Mouse (Mus musculus): ENCODE measurements around the gene Pkdrej. TPM values are rescaled to one million over a fixed set of nuclear protein-coding genes. Genes with fewer than 3 reads are reported as not detected.

Gene Pkdrej
- polyA plus RNA-seq, 1 experiment: not detected

DNA sequence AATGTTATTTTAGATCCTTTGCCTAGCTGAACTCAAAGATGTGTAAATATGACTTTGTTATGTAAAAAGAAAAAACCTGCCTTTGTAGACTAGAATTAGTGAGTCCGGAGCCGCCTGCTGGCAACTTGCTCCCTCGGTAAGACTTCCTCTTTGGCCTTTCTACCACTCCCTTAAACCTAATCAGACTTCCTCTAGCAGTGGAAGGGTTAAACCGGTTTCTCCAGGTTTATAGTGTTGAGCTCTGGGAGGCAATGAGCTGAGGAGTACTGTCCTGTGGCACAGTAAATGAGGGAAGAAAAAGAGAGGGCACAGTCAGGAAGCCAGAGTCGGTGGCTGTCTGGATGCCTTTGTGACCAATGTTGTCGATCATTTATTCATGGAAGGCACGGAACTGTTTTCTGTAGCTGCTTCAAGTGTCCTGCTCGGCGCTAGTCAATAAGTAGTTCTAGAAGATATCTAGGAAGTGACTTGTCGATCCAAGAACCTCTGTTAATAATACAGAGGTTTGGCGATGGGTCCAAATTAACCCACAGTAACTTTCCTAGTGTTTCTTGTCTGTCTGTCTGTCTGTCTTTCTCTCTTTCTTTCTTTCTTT lies 49.3 kb downstream of the Pkdrej start:
- H3K27ac ChIP-seq (ENCODE audit: control insufficient read depth, insufficient read depth, low read depth, low read length, poor library complexity): no peak overlapping the region
- H3K4me3 ChIP-seq (replicated peaks; ENCODE audit: control insufficient read depth, low read depth, low read length): no peak overlapping the region
- 51% methylated on average over 11 of the region's 11 CpGs for WGBS
- TF ChIP-seq POLR2A (IDR thresholded peaks at IDR 0.05; ENCODE audit: borderline replicate concordance, control insufficient read depth, low read depth, low read length) (no peak), CTCF (IDR thresholded peaks at IDR 0.05; ENCODE audit: control insufficient read depth, insufficient read depth, low read length) (no peak)
- no peaks in the 10 kb centered on the region for H3K4me1 ChIP-seq (ENCODE audit: control insufficient read depth, insufficient read depth, low read length)

DNA sequence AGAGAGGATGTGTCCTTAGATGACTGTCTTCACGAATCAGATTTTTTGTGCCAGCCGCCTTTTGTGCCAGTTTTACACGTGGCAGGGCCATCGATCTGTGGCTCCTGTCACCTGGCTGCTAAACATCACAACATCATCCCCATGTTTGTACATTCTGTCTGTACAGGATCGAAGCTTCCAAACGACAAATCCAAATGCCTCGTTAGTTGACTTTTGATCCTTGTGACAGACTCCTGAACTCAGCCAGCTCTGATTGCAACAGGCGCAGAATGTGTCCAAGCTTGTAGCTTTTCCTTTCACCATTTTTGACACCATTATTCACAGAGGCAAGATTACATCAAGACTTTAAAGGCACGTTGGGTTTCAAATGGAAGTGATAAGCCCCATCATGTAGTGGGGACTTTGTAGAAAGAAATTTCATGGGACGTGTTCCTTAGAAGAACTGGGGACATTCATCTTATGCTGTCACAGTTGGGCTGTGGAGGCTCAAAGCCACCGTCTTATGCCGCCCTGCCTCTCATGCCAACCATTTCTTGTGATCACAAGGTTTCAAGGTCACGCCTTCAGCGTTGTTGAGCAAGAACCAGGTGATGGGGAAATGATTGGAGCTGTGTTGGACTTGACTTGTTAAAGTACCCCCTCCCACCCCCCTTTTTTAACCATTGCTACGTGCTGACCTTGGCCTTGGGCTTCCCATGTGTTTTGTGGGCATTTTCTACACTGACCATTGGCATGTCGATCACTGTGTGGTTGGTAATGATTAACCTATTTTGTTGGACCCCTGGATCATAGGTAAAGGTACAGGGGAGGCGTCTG lies 50.0 kb downstream of the Pkdrej start:
- 73% methylated on average over 17 of the region's 17 CpGs for WGBS
- no peak for TF ChIP-seq POLR2A (IDR thresholded peaks at IDR 0.05; ENCODE audit: borderline replicate concordance, control insufficient read depth, low read depth, low read length)
- no peak for TF ChIP-seq CTCF (IDR thresholded peaks at IDR 0.05; ENCODE audit: control insufficient read depth, insufficient read depth, low read length)
- H3K27ac ChIP-seq (ENCODE audit: control insufficient read depth, insufficient read depth, low read depth, low read length, poor library complexity): no peak overlapping the region
- H3K4me3 ChIP-seq (replicated peaks; ENCODE audit: control insufficient read depth, low read depth, low read length): no peak overlapping the region
- no peaks in the 10 kb centered on the region for H3K4me1 ChIP-seq (ENCODE audit: control insufficient read depth, insufficient read depth, low read length)

DNA sequence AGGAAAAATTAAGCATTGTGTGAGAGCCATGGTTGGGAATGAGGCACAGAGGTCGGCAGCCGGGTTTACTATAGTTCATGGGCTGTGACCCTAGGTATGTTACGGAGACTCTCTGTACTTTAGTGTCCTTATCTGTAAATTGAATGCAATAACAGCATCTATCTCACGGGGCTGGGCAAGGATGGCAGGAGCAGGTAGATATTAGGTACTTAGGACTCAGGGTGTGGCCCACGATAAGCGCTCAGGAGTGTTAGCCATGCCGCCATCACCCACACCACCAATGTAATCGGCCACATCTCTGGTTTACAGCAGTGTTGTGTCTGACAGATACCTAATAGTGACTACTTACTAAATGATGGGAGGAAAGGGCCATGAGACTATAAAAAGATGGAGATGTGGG lies 52.5 kb downstream of the Pkdrej start:
- 82% methylated on average over 8 of the region's 8 CpGs for WGBS
- H3K4me3 ChIP-seq (replicated peaks; ENCODE audit: control insufficient read depth, low read depth, low read length): no peak overlapping the region
- H3K4me1 ChIP-seq (ENCODE audit: control insufficient read depth, insufficient read depth, low read length): no peaks in the 10 kb centered on the region; the same call in 1 of the 2 replicates
- H3K27ac ChIP-seq (ENCODE audit: control insufficient read depth, insufficient read depth, low read depth, low read length, poor library complexity): no peak overlapping the region
- TF ChIP-seq CTCF (IDR thresholded peaks at IDR 0.05; ENCODE audit: control insufficient read depth, insufficient read depth, low read length) (no peak), POLR2A (IDR thresholded peaks at IDR 0.05; ENCODE audit: borderline replicate concordance, control insufficient read depth, low read depth, low read length) (no peak)

DNA sequence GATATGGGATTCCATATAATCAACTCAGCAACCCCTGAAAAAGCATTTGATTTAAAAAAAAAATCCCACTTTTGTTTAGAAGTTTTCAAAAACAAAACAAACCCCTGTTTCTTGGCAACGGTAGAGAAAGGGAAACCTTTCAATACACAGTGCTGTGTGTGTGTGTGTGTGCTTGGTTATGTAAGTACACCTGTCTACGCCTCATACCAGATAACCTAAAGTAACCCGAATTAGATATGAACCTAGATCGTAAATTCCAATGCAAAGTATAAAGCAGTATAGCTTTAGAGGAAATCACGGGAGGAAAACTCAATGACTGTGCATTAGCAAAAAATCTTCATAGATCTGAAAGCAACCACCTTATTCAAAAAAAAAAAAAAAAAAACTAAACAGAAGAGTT lies 54.9 kb downstream of the Pkdrej start:
- Histone ChIP-seq H3K4me3 (replicated peaks; ENCODE audit: control insufficient read depth, low read depth, low read length) (no peak overlapping the region), H3K27ac (ENCODE audit: control insufficient read depth, insufficient read depth, low read depth, low read length, poor library complexity) (no peak overlapping the region), H3K4me1 (ENCODE audit: control insufficient read depth, insufficient read depth, low read length) (no peaks in the 10 kb centered on the region; the same call in 1 of the 2 replicates)
- WGBS: 81% methylated on average over 5 of the region's 5 CpGs
- TF ChIP-seq POLR2A (IDR thresholded peaks at IDR 0.05; ENCODE audit: borderline replicate concordance, control insufficient read depth, low read depth, low read length): no peak
- no peak for TF ChIP-seq CTCF (IDR thresholded peaks at IDR 0.05; ENCODE audit: control insufficient read depth, insufficient read depth, low read length)

DNA sequence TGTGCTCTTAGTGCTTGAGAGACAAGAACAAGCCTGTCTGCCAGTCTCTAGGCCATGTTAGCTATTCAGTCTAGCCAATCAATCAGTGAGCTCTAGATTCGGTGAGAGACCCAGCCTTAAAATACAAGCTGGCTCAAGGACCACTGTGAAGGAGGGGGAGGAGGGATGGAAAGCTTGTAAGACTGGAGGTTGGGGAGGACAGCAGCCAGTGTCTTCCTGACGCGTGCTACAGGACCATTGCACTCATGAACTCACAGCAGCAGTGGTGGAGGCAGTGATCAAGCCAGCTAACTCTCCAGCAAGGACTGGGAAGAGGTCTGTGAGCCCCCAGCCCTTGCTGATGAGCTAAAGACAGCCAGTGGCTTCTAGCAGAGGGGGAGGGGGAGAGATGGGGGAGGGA lies 56.5 kb downstream of the Pkdrej start:
- TF ChIP-seq POLR2A (IDR thresholded peaks at IDR 0.05; ENCODE audit: borderline replicate concordance, control insufficient read depth, low read depth, low read length): no peak
- Histone ChIP-seq H3K4me1 (ENCODE audit: control insufficient read depth, insufficient read depth, low read length) (no peaks in the 10 kb centered on the region; the same call in 1 of the 2 replicates), H3K4me3 (replicated peaks; ENCODE audit: control insufficient read depth, low read depth, low read length) (no peak overlapping the region), H3K27ac (ENCODE audit: control insufficient read depth, insufficient read depth, low read depth, low read length, poor library complexity) (no peak overlapping the region)
- 61% methylated on average over 3 of the region's 3 CpGs for WGBS

Other genes with a start within 250 kb of the Pkdrej start
- gene Wnt7b, start 239.3 kb downstream of the Pkdrej start, polyA plus RNA-seq (2011; ENCODE audit: insufficient read depth, insufficient read length, low replicate concordance, missing spikeins): not detected in 2 replicates
- 1.1 TPM in 1 of 2 replicates, not detected in the other for gene Ppara, start 86.8 kb downstream of the Pkdrej start, polyA plus RNA-seq (2011; ENCODE audit: insufficient read depth, insufficient read length, low replicate concordance, missing spikeins)
- 5.8 and 10.8 TPM in 2 replicates for gene Cdpf1, start 10.0 kb downstream of the Pkdrej start, polyA plus RNA-seq (2011; ENCODE audit: insufficient read depth, insufficient read length, low replicate concordance, missing spikeins)
- 2.4 and 2.9 TPM in 2 replicates for gene Ttc38, start 10.6 kb upstream of the Pkdrej start, polyA plus RNA-seq (2011; ENCODE audit: insufficient read depth, insufficient read length, low replicate concordance, missing spikeins)
- gene Gtse1, start 38.0 kb upstream of the Pkdrej start, polyA plus RNA-seq (2011; ENCODE audit: insufficient read depth, insufficient read length, low replicate concordance, missing spikeins): 16.0 and 20.8 TPM in 2 replicates
- gene Trmu, start 57.6 kb upstream of the Pkdrej start, polyA plus RNA-seq (2011; ENCODE audit: insufficient read depth, insufficient read length, low replicate concordance, missing spikeins): 15.3 and 40.4 TPM in 2 replicates
- gene Celsr1, start 212.0 kb upstream of the Pkdrej start, polyA plus RNA-seq (2011; ENCODE audit: insufficient read depth, insufficient read length, low replicate concordance, missing spikeins): 1.3 and 4.2 TPM in 2 replicates
- gene Gramd4, start 236.0 kb upstream of the Pkdrej start, polyA plus RNA-seq (2011; ENCODE audit: insufficient read depth, insufficient read length, low replicate concordance, missing spikeins): 14.1 and 20.7 TPM in 2 replicates

Data from bone marrow, adult 2 months (tissue).